Mouse (Mus musculus): ENCODE results near the gene Tdg. TPM values are rescaled to one million over a fixed set of nuclear protein-coding genes. Genes with fewer than 3 reads are reported as not detected.
"Not testable (repeated sequence)": the region's sequence is repeated elsewhere in the genome, so short reads cannot be mapped to it uniquely, and the experiment has no call there.

Gene Tdg
- polyA plus RNA-seq (2012; rRNA removed) (67.4 and 77.3 TPM in 2 replicates), polyA plus RNA-seq (2014; fragmentation: Nextera tagmentation; extraction: Ambion mirVana) (116 and 138 TPM in 2 replicates)

- H3K27ac ChIP-seq (replicated peaks; ENCODE audit: low read depth, low read length) = peak within 1 kb of the TSS; percentile 91
- peak; percentile 93 for DNase-seq (ENCODE audit: low spot score)
- peak within 1 kb of the TSS; percentile 76 for H3K9ac ChIP-seq (ENCODE audit: low read depth, low read length, severe bottlenecking)
- peak; percentile 97 for ATAC-seq (ENCODE audit: low FRiP score, low read depth)
- H3K4me1 ChIP-seq (ENCODE audit: control insufficient read depth, insufficient read depth, low read length) = peaks cover 13% of the 10 kb centered on the region
- H3K36me3 ChIP-seq (ENCODE audit: control insufficient read depth, insufficient read depth, low read length) = peaks cover 18% of the 10 kb centered on the region
- not testable (repeated sequence) for H3K27me3 ChIP-seq (ENCODE audit: control insufficient read depth, insufficient read depth, low read length); H3K9me3 ChIP-seq (ENCODE audit: control insufficient read depth, low read length)
- WGBS = under 1% methylated on average over 38 of the region's 78 CpGs
- H3K4me2 ChIP-seq (replicated peaks; ENCODE audit: low read depth, low read length, severe bottlenecking) = peak within 1 kb of the TSS; percentile 96
- peak; percentile 34; the same call in 1 of the 2 replicates for TF ChIP-seq POLR2A (IDR thresholded peaks at IDR 0.05; ENCODE audit: borderline replicate concordance, extremely low read depth, insufficient read depth, insufficient read length)
- peak within 1 kb of the TSS; percentile 70 for H3K4me3 ChIP-seq (replicated peaks; ENCODE audit: low read length)
Observed at GRCm38 (mm10) chr10:82629586-82630255, at the start of gene Tdg. Tdg (plus strand) TSS chr10:82629828.

- 83% methylated on average over 8 of the region's 9 CpGs for WGBS
- H3K9me3 ChIP-seq (ENCODE audit: control insufficient read depth, low read length) = not testable (repeated sequence)
Observed at GRCm38 (mm10) chr10:82589673-82590072, 40.0 kb upstream of the Tdg start.

GRCm38 (mm10) chr10:82594421-82594820 is 35.2 kb upstream of the Tdg start:
- H3K4me2 ChIP-seq (replicated peaks; ENCODE audit: low read depth, low read length, severe bottlenecking); DNase-seq (ENCODE audit: low spot score); H3K4me1 ChIP-seq (ENCODE audit: control insufficient read depth, insufficient read depth, low read length); H3K9ac ChIP-seq (ENCODE audit: low read depth, low read length, severe bottlenecking); H3K9me3 ChIP-seq (ENCODE audit: control insufficient read depth, low read length); H3K27ac ChIP-seq (replicated peaks; ENCODE audit: low read depth, low read length); ATAC-seq (ENCODE audit: low FRiP score, low read depth); H3K27me3 ChIP-seq (ENCODE audit: control insufficient read depth, insufficient read depth, low read length); H3K4me3 ChIP-seq (replicated peaks; ENCODE audit: low read length); H3K36me3 ChIP-seq (ENCODE audit: control insufficient read depth, insufficient read depth, low read length): not testable (repeated sequence)
- 66% methylated on average over 4 of the region's 4 CpGs for WGBS

More at GRCm38 (mm10) chr10:82589673-82590072, 40.0 kb upstream of the Tdg start:
- not testable (repeated sequence) for H3K4me3 ChIP-seq (replicated peaks; ENCODE audit: low read length); H3K27ac ChIP-seq (replicated peaks; ENCODE audit: low read depth, low read length); H3K4me1 ChIP-seq (ENCODE audit: control insufficient read depth, insufficient read depth, low read length); H3K4me2 ChIP-seq (replicated peaks; ENCODE audit: low read depth, low read length, severe bottlenecking); ATAC-seq (ENCODE audit: low FRiP score, low read depth); H3K36me3 ChIP-seq (ENCODE audit: control insufficient read depth, insufficient read depth, low read length); H3K9ac ChIP-seq (ENCODE audit: low read depth, low read length, severe bottlenecking); DNase-seq (ENCODE audit: low spot score); H3K27me3 ChIP-seq (ENCODE audit: control insufficient read depth, insufficient read depth, low read length)

- WGBS = 32% methylated on average over 9 of the region's 9 CpGs
- no peak for ATAC-seq (ENCODE audit: low FRiP score, low read depth)
- no peak for TF ChIP-seq POLR2A (IDR thresholded peaks at IDR 0.05; ENCODE audit: borderline replicate concordance, extremely low read depth, insufficient read depth, insufficient read length)
- Histone ChIP-seq H3K4me3 (replicated peaks; ENCODE audit: low read length) (peak overlapping the region; percentile 62), H3K9ac (ENCODE audit: low read depth, low read length, severe bottlenecking) (peak overlapping the region; percentile 69), H3K27ac (replicated peaks; ENCODE audit: low read depth, low read length) (no peak overlapping the region), H3K4me1 (ENCODE audit: control insufficient read depth, insufficient read depth, low read length) (0 out of 2 replicates have a peak, but pooled peaks cover 5% of the 10 kb centered on the region), H3K27me3 (ENCODE audit: control insufficient read depth, insufficient read depth, low read length) (no peaks in the 10 kb centered on the region), H3K4me2 (replicated peaks; ENCODE audit: low read depth, low read length, severe bottlenecking) (peak overlapping the region; percentile 54), H3K9me3 (ENCODE audit: control insufficient read depth, low read length) (no peaks in the 10 kb centered on the region), H3K36me3 (ENCODE audit: control insufficient read depth, insufficient read depth, low read length) (no peaks in the 10 kb centered on the region)
- no peak for DNase-seq (ENCODE audit: low spot score)
Observed at GRCm38 (mm10) chr10:82622235-82622634, 7.4 kb upstream of the Tdg start.

- Histone ChIP-seq H3K36me3 (ENCODE audit: control insufficient read depth, insufficient read depth, low read length) (no peaks in the 10 kb centered on the region), H3K27ac (replicated peaks; ENCODE audit: low read depth, low read length) (peak within 1 kb of the TSS; percentile 79), H3K9ac (ENCODE audit: low read depth, low read length, severe bottlenecking) (peak within 1 kb of the TSS; percentile 69), H3K4me3 (replicated peaks; ENCODE audit: low read length) (peak within 1 kb of the TSS; percentile 62), H3K4me1 (ENCODE audit: control insufficient read depth, insufficient read depth, low read length) (0 out of 2 replicates have a peak, but pooled peaks cover 5% of the 10 kb centered on the region), H3K4me2 (replicated peaks; ENCODE audit: low read depth, low read length, severe bottlenecking) (peak within 1 kb of the TSS; percentile 54), H3K27me3 (ENCODE audit: control insufficient read depth, insufficient read depth, low read length) (no peaks in the 10 kb centered on the region), H3K9me3 (ENCODE audit: control insufficient read depth, low read length) (no peaks in the 10 kb centered on the region)
- ATAC-seq (ENCODE audit: low FRiP score, low read depth) (peak; percentile 91), DNase-seq (ENCODE audit: low spot score) (peak; percentile 96)
- TF ChIP-seq POLR2A (IDR thresholded peaks at IDR 0.05; ENCODE audit: borderline replicate concordance, extremely low read depth, insufficient read depth, insufficient read length) = no peak; the same call in 1 of the 2 replicates
- WGBS = under 1% methylated on average over 36 of the region's 61 CpGs
Observed at GRCm38 (mm10) chr10:82622671-82623552, 6.7 kb upstream of the Tdg start, which contains the start of gene 1190007I07Rik. 1190007I07Rik (minus strand) TSS chr10:82623228.

- ATAC-seq (ENCODE audit: low FRiP score, low read depth); H3K4me1 ChIP-seq (ENCODE audit: control insufficient read depth, insufficient read depth, low read length); H3K36me3 ChIP-seq (ENCODE audit: control insufficient read depth, insufficient read depth, low read length); DNase-seq (ENCODE audit: low spot score); H3K27me3 ChIP-seq (ENCODE audit: control insufficient read depth, insufficient read depth, low read length); H3K9me3 ChIP-seq (ENCODE audit: control insufficient read depth, low read length): not testable (repeated sequence)
- peak overlapping the region; percentile 79 for H3K27ac ChIP-seq (replicated peaks; ENCODE audit: low read depth, low read length)
- peak overlapping the region; percentile 54 for H3K4me2 ChIP-seq (replicated peaks; ENCODE audit: low read depth, low read length, severe bottlenecking)
- 9% methylated on average over 2 of the region's 2 CpGs for WGBS
- H3K9ac ChIP-seq (ENCODE audit: low read depth, low read length, severe bottlenecking) = peak overlapping the region; percentile 69
- H3K4me3 ChIP-seq (replicated peaks; ENCODE audit: low read length) = peak overlapping the region; percentile 62
Observed at GRCm38 (mm10) chr10:82623553-82623932, 6.1 kb upstream of the Tdg start.
